Mouse (Mus musculus): ENCODE results near the gene Rassf10. TPM values are rescaled to one million over a fixed set of nuclear protein-coding genes. Genes with fewer than 3 reads are reported as not detected.

The Rassf10 gene
- not detected for polyA plus RNA-seq (2017; shearing (Covaris generic))

DNA sequence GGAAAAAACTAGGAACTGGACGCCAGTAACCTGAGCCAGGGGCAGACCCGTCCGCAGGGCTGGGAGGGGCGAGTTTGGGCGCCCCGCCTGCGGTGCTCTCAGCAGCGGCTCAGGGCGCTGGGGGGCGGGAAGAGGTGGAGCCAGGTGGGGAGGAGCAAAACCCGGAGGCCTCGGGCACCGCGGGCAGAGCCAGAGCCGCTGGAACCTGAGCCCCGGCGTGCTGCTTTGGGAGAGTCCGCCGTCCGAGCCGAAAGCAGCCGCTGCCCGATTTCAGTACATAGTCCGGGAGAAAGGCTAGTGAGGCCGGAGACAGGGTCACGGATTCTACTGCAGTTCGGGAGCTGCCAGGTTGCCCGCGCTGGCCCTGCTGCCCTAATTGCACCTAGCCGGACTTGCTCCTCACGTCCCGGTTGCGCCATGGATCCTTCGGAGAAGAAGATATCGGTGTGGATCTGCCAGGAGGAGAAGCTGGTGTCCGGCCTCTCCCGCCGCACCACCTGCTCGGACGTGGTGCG lies at the start of gene Rassf10:
Gene Rassf10 (plus strand): TSS at position 186 of the 515 bp plus-strand sequence.

